Mouse (Mus musculus) heart, embryonic 14.5 days (tissue): ENCODE measurements around the gene Matk. TPM values are rescaled to one million over a fixed set of nuclear protein-coding genes. Genes with fewer than 3 reads are reported as not detected.
A peak's percentile ranks its signal among the peaks of the same experiment; 100 is the strongest.

Experiments used
- ATAC-seq: fragments of 200-750 bp; cut with Nextera tagmentation; 2 replicates; pipeline ENCODE4 v1.8.0; 2017; ENCODE audit warnings: low read depth, moderate TSS enrichment; ENCODE audit not compliant: insufficient number of reproducible peaks, insufficient read depth, low FRiP score
- H3K27ac ChIP-seq, 2 experiments: fragments of 200-500 bp in 1 of 2; fragments of 300-500 bp in 1 of 2; sonication (generic) in 1 of 2; replicated peaks in 1 of 2; 2 replicates each; pipeline ENCODE4 v1.5.1; 2012 to 2014; ENCODE audit warnings: low read depth in 2 of 2, low read length in 2 of 2, control low read depth in 1 of 2, mild to moderate bottlenecking in 1 of 2, mixed read lengths in 1 of 2; ENCODE audit not compliant: control insufficient read depth in 1 of 2, insufficient read depth in 1 of 2
- H3K27me3 ChIP-seq: fragments of 300-500 bp; sonication (generic); 2 replicates; pipeline ENCODE4 v1.6.1; 2014; ENCODE audit warnings: mild to moderate bottlenecking, low read length, control low read depth; ENCODE audit not compliant: control insufficient read depth, insufficient read depth
- H3K36me3 ChIP-seq: fragments of 300-500 bp; sonication (generic); 2 replicates; pipeline ENCODE4 v1.6.1; 2014; ENCODE audit warnings: mild to moderate bottlenecking, control low read depth, low read length, mixed read lengths; ENCODE audit not compliant: control insufficient read depth, insufficient read depth
- H3K4me1 ChIP-seq, 2 experiments: fragments of 200-500 bp in 1 of 2; fragments of 300-500 bp in 1 of 2; sonication (generic) in 1 of 2; 2 replicates each; pipeline ENCODE4 v1.6.1; 2012 to 2014; ENCODE audit warnings: low read length in 2 of 2, control low read depth in 1 of 2, mixed read lengths in 1 of 2; ENCODE audit not compliant: control insufficient read depth in 2 of 2, insufficient read depth in 2 of 2
- H3K4me2 ChIP-seq: fragments of 300-500 bp; sonication (generic); 2 replicates; pipeline ENCODE4 v1.6.1; 2014; ENCODE audit warnings: mild to moderate bottlenecking, low read length
- H3K4me3 ChIP-seq, 2 experiments: fragments of 200-500 bp in 1 of 2; fragments of 300-500 bp in 1 of 2; sonication (generic) in 1 of 2; 2 replicates each; pipeline ENCODE4 v1.5.1; 2012 to 2014; ENCODE audit warnings: low read length in 2 of 2, mild to moderate bottlenecking in 2 of 2, control low read depth in 1 of 2, low read depth in 1 of 2, moderate library complexity in 1 of 2; ENCODE audit not compliant: control insufficient read depth in 1 of 2, insufficient read depth in 1 of 2
- H3K9ac ChIP-seq: fragments of 300-500 bp; sonication (generic); 2 replicates; pipeline ENCODE4 v1.6.1; 2014; ENCODE audit warnings: mild to moderate bottlenecking, low read length
- H3K9me3 ChIP-seq: fragments of 300-500 bp; sonication (generic); 2 replicates; pipeline ENCODE4 v1.6.1; 2016; ENCODE audit warnings: low read length, control low read depth; ENCODE audit not compliant: control insufficient read depth
- WGBS: fragments of 180-500 bp; shearing (Covaris S2); extraction: QIAGEN DNeasy Blood & Tissue Kit; methylation state at CpG from one replicate; pipeline ENCODE4 v1.1.7; 2014; 5-methylcytosine and 5-hydroxymethylcytosine counted together
- polyA plus RNA-seq: library from polyadenylated mRNA; unstranded; fragments of >200 nt; fragmentation: Nextera tagmentation; extraction: Ambion mirVana; gene quantifications from 2 replicates; pipeline ENCODE4 v1.2.1, GENCODE M21; 2014

The Matk gene
- polyA plus RNA-seq, 1 experiment from 2014 or later, result 0.91 TPM

DNA sequence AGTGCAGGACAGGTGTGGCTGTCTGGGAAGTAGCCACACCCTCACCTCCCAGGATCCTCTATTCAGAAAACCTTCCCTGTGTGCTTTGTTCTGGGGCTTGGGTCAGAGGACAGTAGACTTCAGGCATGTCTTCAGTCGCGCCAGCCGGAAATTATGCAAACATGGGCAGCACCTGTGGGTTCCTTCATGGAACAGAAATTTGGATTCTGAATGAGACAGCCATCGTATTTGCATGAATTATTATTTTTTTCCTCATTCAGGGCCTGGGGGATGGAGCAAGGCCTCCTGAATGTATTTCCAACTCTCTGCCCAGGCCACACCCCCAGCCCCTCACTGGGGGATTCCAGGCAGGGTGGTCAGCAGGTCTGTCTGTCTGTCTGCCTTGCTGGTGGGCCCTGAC is 8.3 kb downstream of the Matk start:
- Histone ChIP-seq H3K36me3 (peaks cover 40% of the 10 kb centered on the region), H3K9ac (no peak overlapping the region), H3K27me3 (peaks cover 36% of the 10 kb centered on the region), H3K4me2 (no peak overlapping the region), H3K4me1 (peaks cover 6 to 13% of the 10 kb centered on the region in 2 experiments; a peak in 3 of 4 replicates), H3K27ac (no peak overlapping the region), H3K9me3 (peaks cover 8% of the 10 kb centered on the region), H3K4me3 (no peak overlapping the region)
- 97% methylated on average over 4 of the region's 4 CpGs for WGBS
- no peak for ATAC-seq

DNA sequence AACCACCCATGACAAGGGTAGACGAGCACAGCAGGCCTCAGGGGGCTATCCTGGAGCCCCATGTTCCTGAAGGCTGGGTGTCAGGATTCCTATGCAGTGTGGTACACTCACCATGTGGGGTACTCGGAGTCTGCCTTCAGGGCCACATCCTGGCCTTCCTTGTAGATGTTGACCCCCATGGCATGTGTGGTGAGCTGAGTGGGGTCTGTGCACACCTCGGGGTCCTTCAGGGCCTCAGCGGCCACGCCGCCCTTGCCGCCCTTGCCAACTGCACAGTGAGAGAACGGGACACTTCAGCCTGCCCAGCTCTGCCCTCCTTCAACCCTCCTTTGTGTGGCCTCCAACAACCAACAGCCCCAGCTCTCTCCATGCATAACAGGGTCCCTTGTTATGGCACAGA is 12.8 kb downstream of the Matk start:
- ATAC-seq, result no peak
- peak overlapping the region; percentile 88 for H3K9ac ChIP-seq
- H3K27ac ChIP-seq, result no peak overlapping the region
- peak overlapping the region; percentile 91 for H3K4me2 ChIP-seq
- H3K9me3 ChIP-seq, result peaks cover 3% of the 10 kb centered on the region
- no peaks in the 10 kb centered on the region for H3K27me3 ChIP-seq
- H3K4me1 ChIP-seq, result peaks cover 9 to 13% of the 10 kb centered on the region in 2 experiments
- peaks cover 50% of the 10 kb centered on the region for H3K36me3 ChIP-seq
- WGBS, result 95% methylated on average over 8 of the region's 8 CpGs
- H3K4me3 ChIP-seq, result peak overlapping the region in 1 of 2 experiments; percentile 79; a peak in 3 of 4 replicates

- H3K9me3 ChIP-seq, result no peaks in the 10 kb centered on the region
- peaks cover 58% of the 10 kb centered on the region for H3K36me3 ChIP-seq
- no peaks in the 10 kb centered on the region for H3K27me3 ChIP-seq
- peak within 1 kb of the TSS; percentile 79 to 80 for H3K4me3 ChIP-seq
- peaks cover 9 to 13% of the 10 kb centered on the region in 2 experiments for H3K4me1 ChIP-seq
- peak; percentile 90 for ATAC-seq
- peak within 1 kb of the TSS; percentile 74 to 93 for H3K27ac ChIP-seq
- under 1% methylated on average over 48 of the region's 48 CpGs for WGBS
- peak within 1 kb of the TSS; percentile 91 for H3K4me2 ChIP-seq
- H3K9ac ChIP-seq, result peak within 1 kb of the TSS; percentile 88
Measured at GRCm38 (mm10) chr10:81266211-81267105, 13.7 kb downstream of the Matk start, which contains the start of the genes Mrpl54 and Apba3. Mrpl54 (minus strand) TSS chr10:81266934. Apba3 (plus strand) TSS chr10:81266960.

DNA sequence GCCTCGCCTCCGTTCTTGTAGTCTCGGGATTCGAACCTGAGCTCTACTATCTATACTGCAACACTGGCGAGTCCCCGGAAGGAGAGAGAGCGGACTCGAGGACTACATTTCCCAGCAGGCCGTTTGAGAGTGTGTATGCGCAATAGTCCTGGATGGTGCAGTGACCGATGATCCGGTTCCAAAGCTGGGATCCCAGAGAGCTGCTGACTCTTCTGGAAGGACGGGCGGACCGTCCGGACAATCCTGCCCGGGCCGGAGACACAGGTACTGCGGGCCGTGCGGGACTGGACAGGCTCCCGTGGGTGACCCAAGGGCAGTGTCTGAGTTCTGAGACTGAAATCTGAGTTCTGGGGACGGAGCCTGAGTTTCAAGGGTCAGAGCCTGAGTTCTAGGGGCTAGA is 15.3 kb downstream of the Matk start:
- peak overlapping the region; percentile 86 for H3K4me2 ChIP-seq
- ATAC-seq, result peak; percentile 31
- no peaks in the 10 kb centered on the region for H3K27me3 ChIP-seq
- peak overlapping the region; percentile 96 for H3K9ac ChIP-seq
- no peaks in the 10 kb centered on the region for H3K9me3 ChIP-seq
- H3K4me1 ChIP-seq, result peaks cover 9 to 13% of the 10 kb centered on the region in 2 experiments
- H3K4me3 ChIP-seq, result peak overlapping the region; percentile 79 to 80
- H3K27ac ChIP-seq, result peak overlapping the region; percentile 54 to 55; a peak in 2 of 4 replicates
- 3% methylated on average over 23 of the region's 23 CpGs for WGBS
- H3K36me3 ChIP-seq, result peaks cover 63% of the 10 kb centered on the region

- H3K9ac ChIP-seq, result peak overlapping the region; percentile 96
- no peaks in the 10 kb centered on the region for H3K9me3 ChIP-seq
- H3K4me2 ChIP-seq, result peak overlapping the region; percentile 86
- no peaks in the 10 kb centered on the region for H3K27me3 ChIP-seq
- no peak for ATAC-seq
- 0 out of 4 replicates have a peak overlapping the region, but pooled peaks of 1 of the 2 experiments have one; percentile 55 for H3K27ac ChIP-seq
- H3K36me3 ChIP-seq, result peaks cover 63% of the 10 kb centered on the region
- H3K4me3 ChIP-seq, result peak overlapping the region; percentile 79 to 80
- H3K4me1 ChIP-seq, result peaks cover 9 to 13% of the 10 kb centered on the region in 2 experiments
- 76% methylated on average over 16 of the region's 16 CpGs for WGBS
Measured at GRCm38 (mm10) chr10:81268643-81269412, 16.1 kb downstream of the Matk start.

DNA sequence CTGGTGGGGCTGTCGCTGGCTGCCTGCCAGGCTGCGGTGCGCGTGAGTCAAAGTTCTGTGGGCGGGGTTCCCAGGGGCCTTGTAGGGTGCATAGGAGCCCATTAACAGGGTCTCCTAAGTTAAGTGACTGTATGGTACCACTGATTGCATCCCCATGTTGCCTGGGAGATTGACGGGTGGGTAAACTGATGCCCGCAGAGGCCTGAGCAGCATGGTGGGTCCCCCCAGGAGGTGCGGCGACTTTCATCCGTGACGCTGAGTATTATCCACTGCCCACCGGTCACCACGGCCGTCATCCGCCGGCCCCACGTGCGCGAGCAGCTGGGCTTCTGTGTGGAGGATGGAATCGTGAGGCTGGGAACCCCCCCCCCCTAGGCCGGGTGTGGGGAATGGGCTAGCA is 19.6 kb downstream of the Matk start:
- H3K4me1 ChIP-seq, result peaks cover 5 to 7% of the 10 kb centered on the region in 2 experiments
- H3K9me3 ChIP-seq, result no peaks in the 10 kb centered on the region
- no peak overlapping the region for H3K9ac ChIP-seq
- no peak for ATAC-seq
- H3K4me3 ChIP-seq, result no peak overlapping the region
- H3K27me3 ChIP-seq, result no peaks in the 10 kb centered on the region
- H3K27ac ChIP-seq, result no peak overlapping the region
- no peak overlapping the region for H3K4me2 ChIP-seq
- WGBS, result 93% methylated on average over 21 of the region's 21 CpGs
- peaks cover 45% of the 10 kb centered on the region for H3K36me3 ChIP-seq

- no peak for ATAC-seq
- Histone ChIP-seq H3K4me2 (no peak overlapping the region), H3K9me3 (no peaks in the 10 kb centered on the region), H3K9ac (no peak overlapping the region), H3K4me1 (peaks cover 1 to 2% of the 10 kb centered on the region in 2 experiments), H3K36me3 (peaks cover 45% of the 10 kb centered on the region), H3K27ac (no peak overlapping the region), H3K27me3 (0 out of 2 replicates have a peak, but pooled peaks cover under 1% of the 10 kb centered on the region), H3K4me3 (no peak overlapping the region)
- WGBS, result 93% methylated on average over 19 of the region's 19 CpGs
Measured at GRCm38 (mm10) chr10:81273842-81274241, 21.1 kb downstream of the Matk start.
